Mouse (Mus musculus): ENCODE measurements around the gene Gm4778. TPM values are rescaled to one million over a fixed set of nuclear protein-coding genes. Genes with fewer than 3 reads are reported as not detected.
A peak's percentile ranks its signal among the peaks of the same experiment; 100 is the strongest.
"Not testable (repeated sequence)": the region's sequence is repeated elsewhere in the genome, so short reads cannot be mapped to it uniquely, and the experiment has no call there.

Gene Gm4778
- polyA plus RNA-seq (2011; ENCODE audit: insufficient read depth, insufficient read length, low read depth, missing spikeins), result not detected in 2 replicates

GRCm38 (mm10) chr3:94263736-94264135, at the start of gene Gm4778:
TSS of gene Gm4778 (plus strand) at chr3:94264036.
- H3K4me1 ChIP-seq (ENCODE audit: control insufficient read depth, insufficient read depth, low read length); H3K36me3 ChIP-seq (ENCODE audit: control insufficient read depth, insufficient read depth, low read length, poor library complexity, severe bottlenecking); H3K27me3 ChIP-seq (ENCODE audit: control insufficient read depth, insufficient read depth, low read length, poor library complexity, severe bottlenecking); H3K9ac ChIP-seq (ENCODE audit: low read depth, poor library complexity, severe bottlenecking); H3K27ac ChIP-seq (ENCODE audit: insufficient read depth, low read length); H3K4me3 ChIP-seq (ENCODE audit: low read depth, low read length); H3K9me3 ChIP-seq (replicated peaks; ENCODE audit: control insufficient read depth, insufficient read depth, low read length, poor library complexity, severe bottlenecking): not testable (repeated sequence)

GRCm38 (mm10) chr3:94260598-94260997, 3.2 kb upstream of the Gm4778 start:
- H3K4me3 ChIP-seq (ENCODE audit: low read depth, low read length), result no peak overlapping the region
- H3K4me1 ChIP-seq (ENCODE audit: control insufficient read depth, insufficient read depth, low read length), result no peaks in the 10 kb centered on the region
- H3K36me3 ChIP-seq (ENCODE audit: control insufficient read depth, insufficient read depth, low read length, poor library complexity, severe bottlenecking), result no peaks in the 10 kb centered on the region
- H3K9ac ChIP-seq (ENCODE audit: low read depth, poor library complexity, severe bottlenecking), result no peak overlapping the region
- H3K27me3 ChIP-seq (ENCODE audit: control insufficient read depth, insufficient read depth, low read length, poor library complexity, severe bottlenecking), result no peaks in the 10 kb centered on the region
- TF ChIP-seq POLR2A (IDR thresholded peaks at IDR 0.05; ENCODE audit: insufficient read depth, low read length), result no peak
- TF ChIP-seq EP300 (IDR thresholded peaks at IDR 0.05; ENCODE audit: insufficient read depth, low read depth, low read length), result no peak
- TF ChIP-seq CTCF (IDR thresholded peaks at IDR 0.05; ENCODE audit: low read depth, low read length), result peak; percentile 8
- H3K27ac ChIP-seq (ENCODE audit: insufficient read depth, low read length), result no peak overlapping the region
- no peaks in the 10 kb centered on the region for H3K9me3 ChIP-seq (replicated peaks; ENCODE audit: control insufficient read depth, insufficient read depth, low read length, poor library complexity, severe bottlenecking)

- TF ChIP-seq EP300 (IDR thresholded peaks at IDR 0.05; ENCODE audit: insufficient read depth, low read depth, low read length), result no peak
- no peak for TF ChIP-seq CTCF (IDR thresholded peaks at IDR 0.05; ENCODE audit: low read depth, low read length)
- TF ChIP-seq POLR2A (IDR thresholded peaks at IDR 0.05; ENCODE audit: insufficient read depth, low read length), result no peak
- 0 out of 2 replicates have a peak overlapping the region, but pooled peaks have one; percentile 0 for H3K4me3 ChIP-seq (ENCODE audit: low read depth, low read length)
- H3K36me3 ChIP-seq (ENCODE audit: control insufficient read depth, insufficient read depth, low read length, poor library complexity, severe bottlenecking), result no peaks in the 10 kb centered on the region
- H3K4me1 ChIP-seq (ENCODE audit: control insufficient read depth, insufficient read depth, low read length), result no peaks in the 10 kb centered on the region
- H3K9ac ChIP-seq (ENCODE audit: low read depth, poor library complexity, severe bottlenecking), result no peak overlapping the region
- H3K27me3 ChIP-seq (ENCODE audit: control insufficient read depth, insufficient read depth, low read length, poor library complexity, severe bottlenecking), result no peaks in the 10 kb centered on the region
- H3K9me3 ChIP-seq (replicated peaks; ENCODE audit: control insufficient read depth, insufficient read depth, low read length, poor library complexity, severe bottlenecking), result no peaks in the 10 kb centered on the region
- no peak overlapping the region for H3K27ac ChIP-seq (ENCODE audit: insufficient read depth, low read length)
Measured at GRCm38 (mm10) chr3:94275991-94276390, 12.2 kb downstream of the Gm4778 start.

- Histone ChIP-seq H3K9ac (ENCODE audit: low read depth, poor library complexity, severe bottlenecking) (no peak overlapping the region), H3K9me3 (replicated peaks; ENCODE audit: control insufficient read depth, insufficient read depth, low read length, poor library complexity, severe bottlenecking) (no peaks in the 10 kb centered on the region), H3K36me3 (ENCODE audit: control insufficient read depth, insufficient read depth, low read length, poor library complexity, severe bottlenecking) (no peaks in the 10 kb centered on the region), H3K27ac (ENCODE audit: insufficient read depth, low read length) (no peak overlapping the region), H3K4me3 (ENCODE audit: low read depth, low read length) (no peak overlapping the region), H3K4me1 (ENCODE audit: control insufficient read depth, insufficient read depth, low read length) (peaks cover 3% of the 10 kb centered on the region), H3K27me3 (ENCODE audit: control insufficient read depth, insufficient read depth, low read length, poor library complexity, severe bottlenecking) (no peaks in the 10 kb centered on the region)
- TF ChIP-seq POLR2A (IDR thresholded peaks at IDR 0.05; ENCODE audit: insufficient read depth, low read length), result no peak
- TF ChIP-seq CTCF (IDR thresholded peaks at IDR 0.05; ENCODE audit: low read depth, low read length), result no peak
- no peak for TF ChIP-seq EP300 (IDR thresholded peaks at IDR 0.05; ENCODE audit: insufficient read depth, low read depth, low read length)
Measured at GRCm38 (mm10) chr3:94305457-94305856, 41.6 kb downstream of the Gm4778 start.

GRCm38 (mm10) chr3:94306975-94307374, 43.1 kb downstream of the Gm4778 start:
- H3K4me1 ChIP-seq (ENCODE audit: control insufficient read depth, insufficient read depth, low read length), result peaks cover 3% of the 10 kb centered on the region
- TF ChIP-seq POLR2A (IDR thresholded peaks at IDR 0.05; ENCODE audit: insufficient read depth, low read length) (no peak), CTCF (IDR thresholded peaks at IDR 0.05; ENCODE audit: low read depth, low read length) (no peak), EP300 (IDR thresholded peaks at IDR 0.05; ENCODE audit: insufficient read depth, low read depth, low read length) (no peak)
- H3K9me3 ChIP-seq (replicated peaks; ENCODE audit: control insufficient read depth, insufficient read depth, low read length, poor library complexity, severe bottlenecking), result no peaks in the 10 kb centered on the region
- no peaks in the 10 kb centered on the region for H3K27me3 ChIP-seq (ENCODE audit: control insufficient read depth, insufficient read depth, low read length, poor library complexity, severe bottlenecking)
- H3K9ac ChIP-seq (ENCODE audit: low read depth, poor library complexity, severe bottlenecking), result no peak overlapping the region
- H3K4me3 ChIP-seq (ENCODE audit: low read depth, low read length), result no peak overlapping the region
- H3K36me3 ChIP-seq (ENCODE audit: control insufficient read depth, insufficient read depth, low read length, poor library complexity, severe bottlenecking), result no peaks in the 10 kb centered on the region
- no peak overlapping the region for H3K27ac ChIP-seq (ENCODE audit: insufficient read depth, low read length)

- H3K36me3 ChIP-seq (ENCODE audit: control insufficient read depth, insufficient read depth, low read length, poor library complexity, severe bottlenecking), result no peaks in the 10 kb centered on the region
- no peaks in the 10 kb centered on the region for H3K27me3 ChIP-seq (ENCODE audit: control insufficient read depth, insufficient read depth, low read length, poor library complexity, severe bottlenecking)
- peak within 1 kb of the TSS; percentile 50 for H3K9ac ChIP-seq (ENCODE audit: low read depth, poor library complexity, severe bottlenecking)
- H3K4me1 ChIP-seq (ENCODE audit: control insufficient read depth, insufficient read depth, low read length), result peaks cover 3% of the 10 kb centered on the region
- H3K9me3 ChIP-seq (replicated peaks; ENCODE audit: control insufficient read depth, insufficient read depth, low read length, poor library complexity, severe bottlenecking), result no peaks in the 10 kb centered on the region
- peak within 1 kb of the TSS; percentile 16; the same call in 1 of the 2 replicates for H3K27ac ChIP-seq (ENCODE audit: insufficient read depth, low read length)
- H3K4me3 ChIP-seq (ENCODE audit: low read depth, low read length), result peak within 1 kb of the TSS; percentile 68
- TF ChIP-seq POLR2A (IDR thresholded peaks at IDR 0.05; ENCODE audit: insufficient read depth, low read length), result peak; percentile 56
- 0 out of 2 replicates have a peak, but pooled peaks have one; percentile 44 for TF ChIP-seq EP300 (IDR thresholded peaks at IDR 0.05; ENCODE audit: insufficient read depth, low read depth, low read length)
- TF ChIP-seq CTCF (IDR thresholded peaks at IDR 0.05; ENCODE audit: low read depth, low read length), result no peak
Measured at GRCm38 (mm10) chr3:94309633-94310363, 46.0 kb downstream of the Gm4778 start, which contains the start of gene Them4. TSS of gene Them4 (plus strand) at chr3:94310089.

All from ES-Bruce4 (cell line).